Mouse (Mus musculus) adrenal gland, postnatal 25 days (tissue): Measurements from ENCODE around the gene Rgmb. TPM values are rescaled to one million over a fixed set of nuclear protein-coding genes. Genes with fewer than 3 reads are reported as not detected.

Experiments used
- DNase-seq: peaks from one replicate; pipeline ENCODE4 v3.0.0; 2021; ENCODE audit warnings: mixed read lengths
- total RNA-seq: library from RNA; stranded (reverse); gene quantifications from 2 replicates; pipeline ENCODE4 v1.2.3, GENCODE M21; 2021

Gene Rgmb
- total RNA-seq, 1 experiment from 2014 or later: 18.1 TPM

DNA sequence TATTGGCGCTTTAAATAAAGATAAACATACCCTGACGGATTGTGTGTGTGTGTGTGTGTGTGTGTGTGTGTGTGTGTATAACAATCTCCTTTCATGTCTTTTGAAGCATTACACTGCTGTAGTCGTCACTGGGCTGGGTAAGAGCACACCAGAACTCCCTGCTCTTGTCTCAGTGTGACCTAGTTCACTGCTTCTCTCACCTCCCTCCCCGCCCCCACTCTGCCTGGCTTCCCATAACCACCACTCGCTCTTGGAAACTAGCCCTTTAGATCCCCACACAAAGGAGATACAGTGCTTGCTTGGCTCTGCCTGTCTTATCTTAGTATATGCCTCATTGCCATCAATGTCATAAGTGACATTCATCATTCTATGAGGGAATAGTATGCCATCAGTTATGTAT, 54.5 kb downstream of the Rgmb start:
- no peak for DNase-seq

DNA sequence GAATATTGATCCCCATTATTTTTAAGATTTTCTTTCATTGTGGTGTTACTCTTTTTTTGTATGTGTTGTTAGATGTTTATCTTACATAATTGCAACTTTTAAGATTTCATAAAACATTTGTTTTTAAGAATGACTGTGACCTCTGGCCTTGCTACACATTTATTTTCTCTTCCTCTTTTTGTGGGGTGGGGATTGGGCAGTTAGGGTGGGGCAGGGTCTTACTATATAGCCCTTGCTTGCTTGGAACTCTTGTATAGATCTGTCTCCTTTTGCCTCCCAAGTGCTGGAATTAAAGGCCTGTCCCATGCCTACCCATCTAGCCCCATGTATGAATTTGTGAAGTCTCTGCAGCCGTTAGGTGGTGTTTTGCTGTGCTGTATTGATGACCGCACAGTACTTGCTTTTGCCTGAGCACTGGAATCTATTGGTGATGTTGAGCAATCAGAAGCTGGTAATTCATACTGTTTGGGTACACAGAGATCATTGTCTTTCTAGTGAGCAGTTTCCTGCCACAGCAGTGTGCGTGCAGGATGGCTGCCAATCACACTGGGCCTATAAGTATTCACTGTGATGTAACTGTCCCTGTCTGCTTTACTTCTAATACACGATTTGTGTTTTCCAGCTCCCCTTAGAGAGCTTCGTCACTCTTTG, 56.1 kb downstream of the Rgmb start:
- DNase-seq: no peak

DNA sequence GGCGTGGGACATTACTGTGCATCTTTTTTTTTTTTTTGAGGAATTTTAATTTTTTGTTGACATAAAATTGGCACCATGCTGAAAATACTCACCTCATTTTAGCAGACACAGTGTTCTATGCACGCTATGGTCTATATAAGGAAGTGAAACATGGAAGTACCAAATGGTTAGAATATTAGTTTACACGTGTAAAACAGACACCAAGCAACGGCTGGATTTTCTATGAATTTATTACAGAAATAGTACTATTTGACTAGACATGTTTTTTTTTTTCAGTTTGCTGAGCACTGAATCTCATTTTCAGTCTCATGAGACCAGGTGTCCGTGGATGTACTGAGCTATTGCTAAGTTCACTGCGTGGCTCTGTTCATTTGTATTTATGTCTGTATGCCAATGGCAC, 56.9 kb downstream of the Rgmb start:
- no peak for DNase-seq

DNA sequence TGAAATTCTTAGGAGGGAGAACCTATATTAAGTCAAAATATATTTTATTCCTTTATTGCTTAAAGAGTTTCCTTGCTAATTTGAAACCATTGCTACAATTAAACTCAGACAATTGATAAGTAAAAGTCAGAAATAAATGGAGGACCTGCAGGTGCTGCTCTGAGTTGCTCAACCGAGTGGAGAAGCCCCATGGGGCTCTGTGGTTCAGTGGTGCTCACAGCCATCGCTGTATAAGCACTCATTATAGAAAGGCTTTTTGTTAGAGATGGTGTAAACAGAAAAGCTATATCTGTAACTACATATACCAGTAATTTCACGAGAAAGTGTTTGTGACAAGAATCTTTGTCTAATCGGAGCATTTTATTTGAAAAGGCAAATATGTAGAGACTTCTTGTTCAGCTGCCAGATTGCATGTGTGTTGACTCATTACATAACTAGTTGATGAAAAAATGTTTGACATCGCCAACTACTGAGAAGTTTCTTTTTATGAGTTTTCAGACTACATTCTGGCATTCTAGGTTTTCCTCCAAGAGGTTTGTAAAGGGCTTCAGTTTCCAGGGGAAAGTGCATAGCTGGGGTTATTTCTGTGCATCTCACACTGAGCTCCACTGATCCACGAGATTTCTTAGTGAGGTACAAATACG, 61.6 kb downstream of the Rgmb start:
- DNase-seq: no peak

DNA sequence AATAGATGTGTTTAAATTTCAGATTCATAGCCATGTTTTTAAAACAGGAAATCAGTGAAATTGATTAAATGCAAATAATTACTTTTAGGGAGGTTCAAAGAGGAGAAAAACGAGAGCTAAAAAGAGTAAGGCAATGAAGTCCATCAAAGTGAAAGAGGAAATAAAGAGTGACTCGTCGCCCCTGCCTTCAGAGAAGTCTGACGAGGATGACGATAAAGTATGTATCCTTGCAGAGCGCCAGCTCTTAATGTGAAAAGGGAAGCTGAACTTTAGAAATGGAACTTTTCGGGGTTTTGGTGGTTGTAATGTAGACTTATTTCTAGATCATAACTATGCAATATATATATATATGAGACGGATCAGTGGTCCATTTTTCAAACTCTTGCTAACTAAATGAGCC, 69.6 kb downstream of the Rgmb start:
- DNase-seq: no peak

Other genes with a start within 250 kb of the Rgmb start
- gene Chd1, start 126.1 kb downstream of the Rgmb start, total RNA-seq: 32.0 and 46.7 TPM in 2 replicates